Mouse (Mus musculus) kidney, postnatal 0 days (tissue): Measurements from ENCODE around the gene Gm29094. TPM values are rescaled to one million over a fixed set of nuclear protein-coding genes. Genes with fewer than 3 reads are reported as not detected.

Experiments
- ATAC-seq: fragments of 200-750 bp; cut with Nextera tagmentation; replicated peaks from 2 replicates; pipeline ENCODE4 v1.8.0; 2017; ENCODE audit warnings: low read depth, moderate number of reproducible peaks, moderate TSS enrichment, moderate library complexity; ENCODE audit not compliant: low FRiP score
- DNase-seq: peaks from one replicate; pipeline ENCODE4 v3.0.0-alpha.2; 2016; ENCODE audit warnings: low spot score
- H3K27ac ChIP-seq: fragments of 300-500 bp; sonication (generic); 2 replicates; pipeline ENCODE4 v1.5.1; 2014; ENCODE audit warnings: mild to moderate bottlenecking
- H3K27me3 ChIP-seq: fragments of 300-500 bp; sonication (generic); 2 replicates; pipeline ENCODE4 v1.6.1; 2014; ENCODE audit warnings: low read length, mixed read lengths; ENCODE audit not compliant: insufficient read depth
- H3K36me3 ChIP-seq: fragments of 300-500 bp; sonication (generic); 2 replicates; pipeline ENCODE4 v1.6.1; 2014; ENCODE audit warnings: low read length, mixed read lengths; ENCODE audit not compliant: insufficient read depth
- H3K4me1 ChIP-seq: fragments of 300-500 bp; sonication (generic); replicated peaks from 2 replicates; pipeline ENCODE4 v1.6.1; 2014; ENCODE audit warnings: antibody characterized with exemption, low read length, mixed read lengths; ENCODE audit not compliant: insufficient read depth
- H3K4me2 ChIP-seq: fragments of 300-500 bp; sonication (generic); 2 replicates; pipeline ENCODE4 v1.6.1; 2014; ENCODE audit warnings: mild to moderate bottlenecking, low read length, moderate library complexity, mixed read lengths
- H3K4me3 ChIP-seq: fragments of 300-500 bp; sonication (generic); replicated peaks from 2 replicates; pipeline ENCODE4 v1.5.1; 2014; ENCODE audit warnings: low read depth, low read length
- H3K9ac ChIP-seq: fragments of 300-500 bp; sonication (generic); 2 replicates; pipeline ENCODE4 v1.6.1; 2014; ENCODE audit warnings: low read depth, low read length
- H3K9me3 ChIP-seq: fragments of 300-500 bp; sonication (generic); replicated peaks from 2 replicates; pipeline ENCODE4 v1.6.1; 2016; ENCODE audit warnings: low read length, inconsistent platforms, mixed read lengths
- CTCF ChIP-seq: IDR thresholded peaks from 2 replicates; pipeline ENCODE4 v1.5.1; 2016; ENCODE audit warnings: antibody characterized with exemption, low read depth, mild to moderate bottlenecking, moderate library complexity
- WGBS: fragments of 180-500 bp; shearing (Covaris S2); extraction: QIAGEN DNeasy Blood & Tissue Kit; methylation state at CpG from one replicate; pipeline ENCODE4 v1.1.7; 2014; 5-methylcytosine and 5-hydroxymethylcytosine counted together
- polyA plus RNA-seq: library from polyadenylated mRNA; unstranded; fragments of >200 nt; fragmentation: Nextera tagmentation; extraction: Ambion mirVana; gene quantifications from 2 replicates; pipeline ENCODE4 v1.2.1, GENCODE M21; 2015

The Gm29094 gene
- polyA plus RNA-seq, 1 experiment from 2014 or later, result 1.5 TPM

DNA sequence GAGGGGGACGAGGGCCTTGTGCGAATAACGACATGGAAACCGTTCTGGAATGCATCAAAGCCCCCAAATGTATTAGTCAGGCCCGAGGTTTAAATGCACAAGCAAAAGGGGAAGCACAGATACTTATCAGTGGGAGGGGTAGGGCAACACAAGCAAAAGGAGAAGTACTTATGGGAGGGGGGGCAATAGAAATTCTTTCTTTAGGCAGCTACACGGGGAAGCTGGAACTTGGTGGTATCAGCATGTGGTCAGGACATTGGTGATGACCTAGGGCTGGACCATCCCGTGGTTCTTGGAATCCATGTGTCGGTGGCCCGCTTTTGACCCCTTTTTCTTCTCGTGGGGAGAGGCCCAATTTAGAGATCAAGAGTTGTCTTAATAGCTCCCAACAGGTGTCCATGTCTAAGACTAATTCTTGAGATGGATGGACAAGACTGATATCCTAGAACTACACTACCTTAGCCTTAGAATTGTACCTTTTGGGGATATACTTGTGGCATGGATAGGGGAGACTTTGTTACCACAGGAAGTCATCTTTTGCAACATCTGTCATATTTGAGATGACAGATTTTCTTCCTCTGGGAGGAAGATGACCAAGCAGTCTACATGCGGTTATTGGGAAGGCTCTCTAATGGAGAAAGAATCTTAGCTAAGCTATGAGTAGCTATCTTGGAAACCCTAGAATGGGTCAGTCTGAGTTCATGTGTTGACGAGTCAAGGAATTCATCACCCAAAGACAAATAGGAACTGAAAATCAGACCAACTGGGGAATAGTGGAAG is 57.6 kb downstream of the Gm29094 start:
- Histone ChIP-seq H3K9me3 (no peaks in the 10 kb centered on the region), H3K27me3 (no peaks in the 10 kb centered on the region), H3K27ac (no peak overlapping the region), H3K9ac (no peak overlapping the region), H3K4me2 (no peak overlapping the region), H3K4me1 (no peaks in the 10 kb centered on the region), H3K4me3 (no peak overlapping the region), H3K36me3 (no peaks in the 10 kb centered on the region)
- 86% methylated on average over 12 of the region's 12 CpGs for WGBS
- DNase-seq (no peak), ATAC-seq (no peak)
- TF ChIP-seq CTCF, result no peak

- H3K9me3 ChIP-seq, result no peaks in the 10 kb centered on the region
- TF ChIP-seq CTCF, result no peak
- ATAC-seq (no peak), DNase-seq (no peak)
- H3K27me3 ChIP-seq, result no peaks in the 10 kb centered on the region
- no peak overlapping the region for H3K9ac ChIP-seq
- no peaks in the 10 kb centered on the region for H3K4me1 ChIP-seq
- no peak overlapping the region for H3K4me2 ChIP-seq
- WGBS, result 85% methylated on average over 3 of the region's 3 CpGs
- no peak overlapping the region for H3K27ac ChIP-seq
- H3K36me3 ChIP-seq, result no peaks in the 10 kb centered on the region
- no peak overlapping the region for H3K4me3 ChIP-seq
Measured at GRCm38 (mm10) chr9:89263968-89264367, 64.8 kb downstream of the Gm29094 start.

DNA sequence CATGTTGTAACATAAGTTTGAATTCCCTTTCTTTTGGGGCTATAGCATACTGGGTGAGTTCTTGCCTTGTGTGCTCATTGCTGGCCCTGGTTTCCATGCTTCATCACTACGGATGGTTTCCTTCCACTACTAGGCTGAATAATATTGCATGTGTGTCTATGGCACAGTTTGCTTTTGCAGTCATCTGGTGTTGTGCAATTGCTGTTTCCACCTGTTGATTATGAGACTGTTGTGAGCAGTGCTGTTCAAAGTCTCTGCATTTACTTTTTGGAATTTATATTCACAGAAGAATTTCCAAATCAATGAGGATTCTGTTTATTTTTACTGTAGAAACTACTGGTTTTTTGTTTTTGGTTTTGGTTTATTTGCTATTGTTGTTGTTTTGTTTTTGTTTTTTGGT is 65.4 kb downstream of the Gm29094 start:
- no peak overlapping the region for H3K4me2 ChIP-seq
- WGBS, result 90% methylated on average over 1 of the region's 1 CpGs

More for the DNA sequence above, 65.4 kb downstream of the Gm29094 start:
- DNase-seq (no peak), ATAC-seq (no peak)
- Histone ChIP-seq H3K27ac (no peak overlapping the region), H3K4me1 (no peaks in the 10 kb centered on the region), H3K9ac (no peak overlapping the region), H3K4me3 (no peak overlapping the region), H3K27me3 (no peaks in the 10 kb centered on the region), H3K36me3 (no peaks in the 10 kb centered on the region), H3K9me3 (no peaks in the 10 kb centered on the region)
- TF ChIP-seq CTCF, result no peak

Other genes starting within 250 kb of the Gm29094 start
- 0.37 and 0.50 TPM in 2 replicates for gene Bcl2a1a, start 242.5 kb upstream of the Gm29094 start, polyA plus RNA-seq
- gene Trim43b, start 106.5 kb upstream of the Gm29094 start, polyA plus RNA-seq, result not detected in 2 replicates
- 2.1 and 2.5 TPM in 2 replicates for gene Bcl2a1b, start 170 bp upstream of the Gm29094 start, polyA plus RNA-seq
- 44.3 and 50.1 TPM in 2 replicates for gene Mthfs, start 11.3 kb downstream of the Gm29094 start, polyA plus RNA-seq